Mouse (Mus musculus): ENCODE data around the gene Zmynd8. TPM values are rescaled to one million over a fixed set of nuclear protein-coding genes. Genes with fewer than 3 reads are reported as not detected.

Zmynd8 gene
- polyA plus RNA-seq (2014; fragmentation: Illumina TruSeq; extraction: RNeasy Lipid Tissue Mini Kit (QIAGEN cat#74804); ENCODE audit: low replicate concordance): 10.6 TPM

DNA sequence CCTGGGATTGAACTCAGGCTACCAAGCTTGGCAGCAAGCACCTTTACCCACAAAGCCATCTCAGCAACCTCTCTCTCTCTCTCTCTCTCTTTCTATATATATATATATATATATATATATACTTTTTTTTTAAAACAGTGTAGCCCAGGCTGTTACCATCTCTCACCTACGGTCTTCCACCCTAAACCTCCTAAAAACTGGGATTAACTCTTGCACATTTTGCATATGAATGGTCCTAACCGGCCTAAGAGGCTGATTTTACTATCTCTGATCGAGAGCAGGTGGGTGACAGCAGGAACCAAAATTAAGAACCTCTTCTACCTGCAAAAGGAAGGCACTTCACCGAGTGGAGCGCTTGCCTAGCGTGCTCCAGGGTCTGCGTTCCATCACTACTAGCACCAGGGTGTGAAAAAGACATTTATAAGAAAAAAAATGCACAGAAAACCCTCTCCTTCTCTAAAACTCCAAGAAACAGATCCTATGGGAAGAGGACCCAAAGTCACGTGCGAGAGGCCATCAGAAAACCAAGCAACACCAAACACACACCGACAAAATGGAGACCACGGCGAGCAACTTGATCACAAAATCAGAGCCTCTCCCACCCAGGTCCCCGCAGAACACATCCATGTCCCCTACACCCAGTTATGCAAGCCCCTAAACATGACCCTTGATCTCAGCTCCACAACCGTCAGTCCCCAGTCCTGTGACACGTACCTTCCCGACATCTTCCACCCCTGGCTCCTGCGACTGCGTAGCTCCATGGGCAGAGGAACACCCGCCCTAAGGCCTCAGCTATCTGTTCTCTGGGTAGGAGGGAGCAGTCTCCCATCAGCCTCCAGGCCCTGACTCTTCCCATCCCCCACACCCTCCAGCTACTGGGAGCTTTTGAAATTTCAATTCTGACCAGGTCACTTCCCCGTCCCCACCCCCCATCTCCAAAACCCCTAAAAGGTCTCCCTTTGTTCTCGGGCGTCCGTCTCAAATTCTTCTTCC lies at the start of gene Zmynd8:
TSS of gene Zmynd8 (minus strand) at position 815 of the 993 bp plus-strand sequence.

Other genes with a start within 250 kb of the Zmynd8 start
- gene Ncoa3, start 93.6 kb upstream of the Zmynd8 start, polyA plus RNA-seq (2014; fragmentation: Illumina TruSeq; extraction: RNeasy Lipid Tissue Mini Kit (QIAGEN cat#74804); ENCODE audit: low replicate concordance): 15.7 TPM

Measured in small intestine, adult 10 weeks (tissue).